28 mouse cellular contexts compared by ENCODE assay signal in genomic region chr2:83735276-83735675, GRCm38 (mm10).
"Had no signal": no experiment of that assay in that cellular context is flagged by ENCODE, and none has a peak within 500 bp of the region (broad histone marks: within the 10 kb centered on the region; RNA-seq: fewer than 3 reads in every experiment).

No protein-coding gene starts in this region.

- H3K9ac ChIP-seq: embryonic facial prominence, embryonic 12.5 days; embryonic facial prominence, embryonic 13.5 days; embryonic facial prominence, embryonic 15.5 days; forebrain, embryonic 12.5 days; forebrain, embryonic 13.5 days; forebrain, embryonic 15.5 days; forebrain, postnatal 0 days had no signal

- H3K27ac ChIP-seq: embryonic facial prominence, embryonic 10.5 days; embryonic facial prominence, embryonic 12.5 days; embryonic facial prominence, embryonic 13.5 days; embryonic facial prominence, embryonic 15.5 days; forebrain, embryonic 10.5 days; forebrain, embryonic 12.5 days; forebrain, embryonic 13.5 days; forebrain, embryonic 15.5 days; gastrocnemius, adult 2 months had no signal

- H3K36me3 ChIP-seq: forebrain, embryonic 15.5 days had no signal

- H3K4me1 ChIP-seq: forebrain, embryonic 12.5 days; forebrain, embryonic 13.5 days; forebrain, embryonic 15.5 days had no signal

- ATAC-seq: forebrain, embryonic 13.5 days; forebrain, embryonic 14.5 days; forebrain, embryonic 15.5 days; forebrain, embryonic 16.5 days; forebrain, postnatal 0 days had no signal

- H3K27me3 ChIP-seq: embryonic facial prominence, embryonic 12.5 days; embryonic facial prominence, embryonic 13.5 days; embryonic facial prominence, embryonic 15.5 days; forebrain, embryonic 12.5 days; forebrain, embryonic 13.5 days; forebrain, embryonic 15.5 days had no signal

- H3K4me2 ChIP-seq: embryonic facial prominence, embryonic 12.5 days; embryonic facial prominence, embryonic 13.5 days; embryonic facial prominence, embryonic 15.5 days; forebrain, embryonic 12.5 days; forebrain, embryonic 13.5 days; forebrain, embryonic 15.5 days had no signal

- H3K9me3 ChIP-seq: embryonic facial prominence, embryonic 10.5 days; embryonic facial prominence, embryonic 12.5 days; embryonic facial prominence, embryonic 13.5 days; embryonic facial prominence, embryonic 15.5 days; forebrain, embryonic 10.5 days; forebrain, embryonic 12.5 days; forebrain, embryonic 13.5 days; forebrain, embryonic 15.5 days had no signal

- H3K4me3 ChIP-seq: embryonic facial prominence, embryonic 10.5 days; embryonic facial prominence, embryonic 12.5 days; embryonic facial prominence, embryonic 13.5 days; embryonic facial prominence, embryonic 15.5 days; erythroblast, embryonic 14.5 days; forebrain, embryonic 10.5 days; forebrain, embryonic 12.5 days; forebrain, embryonic 13.5 days; forebrain, embryonic 15.5 days; gastrocnemius, adult 2 months had no signal

- DNase-seq: cerebellum, adult 18-20 months; cerebellum, adult 2 months; cerebellum, adult 8-10 months; cerebellum, adult 9-10 months; cerebellum, adult 9-11 months; cerebellum, postnatal 10 days; cerebellum, postnatal 14 days; cerebellum, postnatal 25 days; cerebellum, postnatal 36 days; embryo, embryonic 11 days; forebrain, postnatal 0 days; gastrocnemius, adult 2 months; gastrocnemius, postnatal 10 days; gastrocnemius, postnatal 14 days; gastrocnemius, postnatal 25 days; gastrocnemius, postnatal 36 days; heart, adult 18-20 months had no signal
